Mouse (Mus musculus) myocyte (in vitro differentiated cells): ENCODE measurements around the gene Rnf6. TPM values are rescaled to one million over a fixed set of nuclear protein-coding genes. Genes with fewer than 3 reads are reported as not detected.
A peak's percentile ranks its signal among the peaks of the same experiment; 100 is the strongest.

Experiments used
- H3K27me3 ChIP-seq: one replicate; pipeline ENCODE4 v1.6.1; 2011; ENCODE audit not compliant: control insufficient read depth, insufficient read depth, insufficient read length
- H3K36me3 ChIP-seq: one replicate; pipeline ENCODE4 v1.6.1; 2011; ENCODE audit not compliant: control insufficient read depth, insufficient read depth
- H3K4me2 ChIP-seq: one replicate; pipeline ENCODE4 v1.6.1; 2011; ENCODE audit warnings: low read depth, control low read depth
- H3K4me3 ChIP-seq: one replicate; pipeline ENCODE4 v1.5.1; 2011; ENCODE audit warnings: mild to moderate bottlenecking, control low read depth, moderate library complexity
- H3K79me2 ChIP-seq: one replicate; pipeline ENCODE4 v1.6.1; 2011; ENCODE audit not compliant: control insufficient read depth, insufficient read depth
- H3ac ChIP-seq: one replicate; pipeline ENCODE4 v1.6.1; 2011; ENCODE audit not compliant: control insufficient read depth, insufficient read length
- CEBPB ChIP-seq: IDR thresholded peaks from 2 replicates; pipeline ENCODE4 v1.6.1; 2011; ENCODE audit warnings: mild to moderate bottlenecking, moderate library complexity; ENCODE audit not compliant: poor library complexity, insufficient read depth, severe bottlenecking
- E2F4 ChIP-seq: IDR thresholded peaks from one replicate; pipeline ENCODE4 v1.6.1; 2011; ENCODE audit warnings: mild to moderate bottlenecking, control low read depth, moderate library complexity; ENCODE audit not compliant: insufficient read depth
- MAX ChIP-seq: IDR thresholded peaks from one replicate; pipeline ENCODE4 v1.6.1; 2011; ENCODE audit warnings: low read depth, mild to moderate bottlenecking, control low read depth
- MYOD1 ChIP-seq, 3 experiments: IDR thresholded peaks; one replicate each; pipeline ENCODE4 v1.6.1; 2011; ENCODE audit warnings: control low read depth in 2 of 3, low read depth in 2 of 3, mild to moderate bottlenecking in 2 of 3, moderate library complexity in 1 of 3; ENCODE audit not compliant: insufficient read length in 2 of 3, control insufficient read depth in 1 of 3
- MYOG ChIP-seq, 3 experiments: IDR thresholded peaks; one replicate each; pipeline ENCODE4 v1.6.1; 2011; ENCODE audit warnings: control low read depth in 2 of 3, low read depth in 2 of 3, mild to moderate bottlenecking in 2 of 3; ENCODE audit not compliant: insufficient read length in 2 of 3, control insufficient read depth in 1 of 3, insufficient read depth in 1 of 3
- POLR2A ChIP-seq: IDR thresholded peaks from one replicate; pipeline ENCODE4 v1.6.1; 2011; ENCODE audit warnings: low read depth, mild to moderate bottlenecking, control low read depth, moderate library complexity; ENCODE audit not compliant: insufficient read length
- POLR2AphosphoS2 ChIP-seq: IDR thresholded peaks from one replicate; pipeline ENCODE4 v1.6.1; 2011; ENCODE audit warnings: low read depth, control low read depth; ENCODE audit not compliant: insufficient read length
- REST ChIP-seq: IDR thresholded peaks from one replicate; pipeline ENCODE4 v1.6.1; 2011; ENCODE audit warnings: mild to moderate bottlenecking, control low read depth, moderate library complexity; ENCODE audit not compliant: insufficient read depth, insufficient read length
- SRF ChIP-seq: IDR thresholded peaks from one replicate; pipeline ENCODE4 v1.6.1; 2011; ENCODE audit warnings: low read depth; ENCODE audit not compliant: control insufficient read depth, insufficient read length
- TCF12 ChIP-seq: IDR thresholded peaks from one replicate; pipeline ENCODE4 v1.6.1; 2011; ENCODE audit warnings: mild to moderate bottlenecking, control low read depth; ENCODE audit not compliant: poor library complexity, insufficient read depth, severe bottlenecking
- TCF3 ChIP-seq: IDR thresholded peaks from one replicate; pipeline ENCODE4 v1.6.1; 2011; ENCODE audit warnings: low read depth, control low read depth; ENCODE audit not compliant: insufficient read length
- USF1 ChIP-seq: IDR thresholded peaks from one replicate; pipeline ENCODE4 v1.6.1; 2011; ENCODE audit warnings: low read depth, mild to moderate bottlenecking, control low read depth, moderate library complexity
- polyA plus RNA-seq: library from polyadenylated mRNA; unstranded; fragments of >200 nt; fragmentation: generic; extraction: Trizol; gene quantifications from one replicate; pipeline ENCODE4 v1.2.1, GENCODE M21; 2012; ENCODE audit warnings: missing spikeins

The Rnf6 gene
- polyA plus RNA-seq, 1 experiment: 17.2 TPM

- Histone ChIP-seq H3ac (no peak overlapping the region), H3K27me3 (no peaks in the 10 kb centered on the region), H3K36me3 (no peaks in the 10 kb centered on the region), H3K79me2 (peaks cover 78% of the 10 kb centered on the region), H3K4me2 (no peak overlapping the region), H3K4me3 (no peak overlapping the region)
- TF ChIP-seq SRF (no peak), E2F4 (no peak), TCF12 (no peak), MYOG (IDR thresholded peaks at IDR 0.05; ENCODE audit: control insufficient read depth in 1 of 3, insufficient read depth in 1 of 3, insufficient read length in 2 of 3, low read depth in 2 of 3) (no peak), REST (no peak), USF1 (no peak), MYOD1 (IDR thresholded peaks at IDR 0.05; ENCODE audit: control insufficient read depth in 1 of 3, insufficient read length in 2 of 3, low read depth in 2 of 3) (no peak)
These were observed 13.0 kb upstream of the Rnf6 start for GRCm38 (mm10) chr5:146234336-146234735.

GRCm38 (mm10) chr5:146232816-146233215 lies 11.5 kb upstream of the Rnf6 start:
- no peak for TF ChIP-seq TCF12
- no peak for TF ChIP-seq TCF3
- TF ChIP-seq SRF: no peak
- TF ChIP-seq MYOD1 (IDR thresholded peaks at IDR 0.05; ENCODE audit: control insufficient read depth in 1 of 3, insufficient read length in 2 of 3, low read depth in 2 of 3): no peak
- no peak for TF ChIP-seq MYOG (IDR thresholded peaks at IDR 0.05; ENCODE audit: control insufficient read depth in 1 of 3, insufficient read depth in 1 of 3, insufficient read length in 2 of 3, low read depth in 2 of 3)
- no peak for TF ChIP-seq CEBPB
- Histone ChIP-seq H3K27me3 (no peaks in the 10 kb centered on the region), H3K36me3 (no peaks in the 10 kb centered on the region), H3K4me3 (peak overlapping the region; percentile 71), H3K79me2 (peaks cover 62% of the 10 kb centered on the region), H3K4me2 (peak overlapping the region; percentile 78), H3ac (no peak overlapping the region)

DNA sequence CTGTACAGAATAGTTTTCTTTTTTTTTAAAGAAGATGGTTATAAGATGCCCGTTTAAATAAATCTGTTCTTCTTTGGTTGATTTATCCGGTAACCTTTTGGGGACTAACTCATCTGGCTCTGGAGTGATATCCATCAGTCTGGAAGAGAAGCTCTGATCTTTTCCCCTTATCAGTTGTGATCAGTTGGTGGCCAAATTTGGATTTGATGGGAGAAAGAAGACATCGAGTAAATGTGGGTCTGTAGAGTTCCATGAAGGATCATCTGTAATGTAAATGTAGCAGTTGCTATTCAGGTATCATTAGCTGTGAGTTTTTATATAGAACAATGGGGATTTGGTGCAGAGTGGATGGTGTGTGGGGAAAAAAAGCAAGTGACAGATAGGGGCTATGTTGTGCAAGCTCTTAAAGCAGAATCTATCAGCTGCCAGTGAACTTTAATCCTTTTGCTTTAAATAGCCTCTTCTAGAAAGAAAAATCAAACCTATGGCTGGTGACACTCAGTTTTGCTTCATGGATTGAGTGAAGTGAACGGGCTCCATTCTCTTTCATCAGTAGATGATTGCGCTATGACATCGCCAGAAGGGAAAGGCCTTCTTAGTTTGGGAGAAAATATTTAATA lies 10.8 kb upstream of the Rnf6 start:
- H3K27me3 ChIP-seq: no peaks in the 10 kb centered on the region
- H3K36me3 ChIP-seq: no peaks in the 10 kb centered on the region
- H3K79me2 ChIP-seq: peaks cover 57% of the 10 kb centered on the region
- H3K4me2 ChIP-seq: peak overlapping the region; percentile 78
- H3K4me3 ChIP-seq: peak overlapping the region; percentile 71
- TF ChIP-seq REST (no peak), POLR2A (no peak), TCF3 (no peak), CEBPB (no peak), MYOD1 (IDR thresholded peaks at IDR 0.05; ENCODE audit: control insufficient read depth in 1 of 3, insufficient read length in 2 of 3, low read depth in 2 of 3) (no peak), SRF (no peak), MAX (no peak), POLR2AphosphoS2 (no peak), USF1 (no peak), MYOG (IDR thresholded peaks at IDR 0.05; ENCODE audit: control insufficient read depth in 1 of 3, insufficient read depth in 1 of 3, insufficient read length in 2 of 3, low read depth in 2 of 3) (no peak), E2F4 (no peak), TCF12 (no peak)
- H3ac ChIP-seq: peak overlapping the region; percentile 93

DNA sequence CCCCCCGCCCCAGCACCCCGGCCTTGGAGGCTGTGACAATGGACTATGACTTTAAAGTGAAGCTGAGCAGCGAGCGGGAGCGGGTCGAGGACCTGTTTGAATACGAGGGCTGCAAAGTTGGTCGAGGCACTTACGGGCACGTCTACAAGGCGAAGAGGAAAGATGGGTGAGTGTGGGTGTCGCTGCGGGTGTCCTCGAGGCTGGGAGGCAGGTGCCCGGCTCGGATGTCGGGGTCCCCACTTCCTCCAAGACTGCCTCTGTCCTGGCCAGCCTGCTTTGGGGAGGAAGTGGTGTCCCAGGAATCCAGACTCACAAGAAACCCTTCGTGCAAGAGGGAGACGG lies 10.3 kb upstream of the Rnf6 start:
- H3K27me3 ChIP-seq: no peaks in the 10 kb centered on the region
- peak overlapping the region; percentile 78 for H3K4me2 ChIP-seq
- peak overlapping the region; percentile 71 for H3K4me3 ChIP-seq
- H3ac ChIP-seq: peak overlapping the region; percentile 93
- H3K36me3 ChIP-seq: no peaks in the 10 kb centered on the region
- TF ChIP-seq MAX: no peak
- TF ChIP-seq MYOD1 (IDR thresholded peaks at IDR 0.05; ENCODE audit: control insufficient read depth in 1 of 3, insufficient read length in 2 of 3, low read depth in 2 of 3): peak in 1 of 3 experiments; percentile 23
- H3K79me2 ChIP-seq: peaks cover 52% of the 10 kb centered on the region

DNA sequence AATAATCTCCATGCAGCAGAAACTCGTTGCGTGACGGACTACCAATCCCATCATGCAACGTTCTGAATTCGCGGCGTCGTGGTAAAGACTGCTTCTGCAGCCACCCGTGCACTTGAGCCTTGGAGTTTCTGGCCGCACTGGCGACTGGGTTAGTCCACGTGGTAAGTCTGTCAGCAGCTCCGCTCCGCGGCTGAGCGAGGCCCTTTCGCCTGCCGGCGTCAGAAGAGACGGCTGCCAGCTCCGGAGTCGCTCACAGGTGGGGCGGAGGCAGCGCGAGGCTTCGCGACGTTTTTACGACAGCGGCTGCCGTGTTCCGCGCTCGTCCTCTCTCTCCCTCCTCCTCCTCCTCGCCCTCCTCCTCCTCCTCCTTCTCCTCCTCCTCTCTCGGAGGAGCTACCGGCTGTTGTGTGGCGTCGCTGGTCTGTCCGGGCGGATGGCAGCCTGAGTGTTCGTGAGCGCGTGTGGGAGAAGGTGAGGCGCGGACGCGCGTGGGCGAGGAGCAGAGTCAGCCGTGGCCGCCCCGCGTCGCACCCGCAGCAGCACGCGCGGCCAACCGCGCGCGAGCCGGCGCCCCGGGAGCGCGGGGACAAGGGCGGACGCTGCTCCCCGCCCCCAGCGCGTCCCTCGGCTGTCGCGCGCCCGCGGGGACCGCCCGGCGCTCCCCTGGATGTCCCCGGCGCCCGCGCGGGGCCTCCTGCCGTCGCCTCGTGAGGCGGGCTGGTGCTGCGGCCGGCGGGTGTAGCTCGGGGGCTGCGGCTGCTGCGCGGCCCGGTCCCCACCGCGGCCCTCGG lies 9.7 kb upstream of the Rnf6 start, which contains the start of gene Cdk8:
TSS of gene Cdk8 (plus strand) at position 367 of the 791 bp plus-strand sequence.
- Histone ChIP-seq H3ac (peak within 1 kb of the TSS; percentile 93), H3K27me3 (no peaks in the 10 kb centered on the region), H3K36me3 (no peaks in the 10 kb centered on the region), H3K4me2 (peak within 1 kb of the TSS; percentile 78), H3K4me3 (peak within 1 kb of the TSS; percentile 71), H3K79me2 (peaks cover 46% of the 10 kb centered on the region)
- no peak for TF ChIP-seq USF1
- TF ChIP-seq MAX: no peak
- peak in 2 of 3 experiments; percentile 2 to 69 for TF ChIP-seq MYOD1 (IDR thresholded peaks at IDR 0.05; ENCODE audit: control insufficient read depth in 1 of 3, insufficient read length in 2 of 3, low read depth in 2 of 3)
- peak; percentile 78 for TF ChIP-seq POLR2AphosphoS2
- peak; percentile 76 for TF ChIP-seq POLR2A
- no peak for TF ChIP-seq CEBPB
- no peak for TF ChIP-seq E2F4
- TF ChIP-seq TCF12: no peak
- peak; percentile 22 for TF ChIP-seq REST
- no peak for TF ChIP-seq TCF3
- no peak for TF ChIP-seq SRF
- peak in 1 of 3 experiments; percentile 46 for TF ChIP-seq MYOG (IDR thresholded peaks at IDR 0.05; ENCODE audit: control insufficient read depth in 1 of 3, insufficient read depth in 1 of 3, insufficient read length in 2 of 3, low read depth in 2 of 3)
